Mouse (Mus musculus): Measurements from ENCODE around the gene Gal3st2. TPM values are rescaled to one million over a fixed set of nuclear protein-coding genes. Genes with fewer than 3 reads are reported as not detected.
"Not testable (repeated sequence)": the region's sequence is repeated elsewhere in the genome, so short reads cannot be mapped to it uniquely, and the experiment has no call there.

The Gal3st2 gene
- total RNA-seq, 1 experiment from 2014 or later: not detected

GRCm38 (mm10) chr1:93845766-93846366 lies 15.2 kb upstream of the Gal3st2 start:
- ATAC-seq (replicated peaks in 1 of 2; ENCODE audit: insufficient read depth in 1 of 2, low FRiP score in 2 of 2, low TSS enrichment in 1 of 2, low read depth in 1 of 2, poor library complexity in 2 of 2, severe bottlenecking in 2 of 2): peak; percentile 80 to 93

- peak in 1 of 2 experiments; percentile 37; a peak in 2 of 4 replicates for ATAC-seq (replicated peaks in 1 of 2; ENCODE audit: insufficient read depth in 1 of 2, low FRiP score in 2 of 2, low TSS enrichment in 1 of 2, low read depth in 1 of 2, poor library complexity in 2 of 2, severe bottlenecking in 2 of 2)
Measured at GRCm38 (mm10) chr1:93855790-93856189, 5.3 kb upstream of the Gal3st2 start.

GRCm38 (mm10) chr1:93857370-93857769 lies 3.7 kb upstream of the Gal3st2 start:
- ATAC-seq (replicated peaks in 1 of 2; ENCODE audit: insufficient read depth in 1 of 2, low FRiP score in 2 of 2, low TSS enrichment in 1 of 2, low read depth in 1 of 2, poor library complexity in 2 of 2, severe bottlenecking in 2 of 2): no peak

- no peak for ATAC-seq (replicated peaks in 1 of 2; ENCODE audit: insufficient read depth in 1 of 2, low FRiP score in 2 of 2, low TSS enrichment in 1 of 2, low read depth in 1 of 2, poor library complexity in 2 of 2, severe bottlenecking in 2 of 2)
Measured at GRCm38 (mm10) chr1:93857991-93858390, 3.1 kb upstream of the Gal3st2 start.

- ATAC-seq (replicated peaks in 1 of 2; ENCODE audit: insufficient read depth in 1 of 2, low FRiP score in 2 of 2, low TSS enrichment in 1 of 2, low read depth in 1 of 2, poor library complexity in 2 of 2, severe bottlenecking in 2 of 2): no peak
Measured at GRCm38 (mm10) chr1:93859619-93860018, 1.5 kb upstream of the Gal3st2 start.

GRCm38 (mm10) chr1:93871594-93872105 lies 10.5 kb downstream of the Gal3st2 start:
- ATAC-seq (replicated peaks in 1 of 2; ENCODE audit: insufficient read depth in 1 of 2, low FRiP score in 2 of 2, low TSS enrichment in 1 of 2, low read depth in 1 of 2, poor library complexity in 2 of 2, severe bottlenecking in 2 of 2): peak; percentile 42 to 48; a peak in 2 of 4 replicates

- ATAC-seq (replicated peaks in 1 of 2; ENCODE audit: insufficient read depth in 1 of 2, low FRiP score in 2 of 2, low TSS enrichment in 1 of 2, low read depth in 1 of 2, poor library complexity in 2 of 2, severe bottlenecking in 2 of 2): not testable (repeated sequence)
Measured at GRCm38 (mm10) chr1:93874405-93874804, 13.3 kb downstream of the Gal3st2 start.

- not testable (repeated sequence) for ATAC-seq (replicated peaks in 1 of 2; ENCODE audit: insufficient read depth in 1 of 2, low FRiP score in 2 of 2, low TSS enrichment in 1 of 2, low read depth in 1 of 2, poor library complexity in 2 of 2, severe bottlenecking in 2 of 2)
Measured at GRCm38 (mm10) chr1:93881778-93882177, 20.7 kb downstream of the Gal3st2 start.

GRCm38 (mm10) chr1:93890936-93891335 lies 29.8 kb downstream of the Gal3st2 start:
- ATAC-seq (replicated peaks in 1 of 2; ENCODE audit: insufficient read depth in 1 of 2, low FRiP score in 2 of 2, low TSS enrichment in 1 of 2, low read depth in 1 of 2, poor library complexity in 2 of 2, severe bottlenecking in 2 of 2): not testable (repeated sequence)

GRCm38 (mm10) chr1:93897395-93897794 lies 36.3 kb downstream of the Gal3st2 start:
- ATAC-seq (replicated peaks in 1 of 2; ENCODE audit: insufficient read depth in 1 of 2, low FRiP score in 2 of 2, low TSS enrichment in 1 of 2, low read depth in 1 of 2, poor library complexity in 2 of 2, severe bottlenecking in 2 of 2): 0 out of 4 replicates have a peak, but pooled peaks of 1 of the 2 experiments have one; percentile 37

GRCm38 (mm10) chr1:93901291-93901690 lies 40.2 kb downstream of the Gal3st2 start:
- not testable (repeated sequence) for ATAC-seq (replicated peaks in 1 of 2; ENCODE audit: insufficient read depth in 1 of 2, low FRiP score in 2 of 2, low TSS enrichment in 1 of 2, low read depth in 1 of 2, poor library complexity in 2 of 2, severe bottlenecking in 2 of 2)

- ATAC-seq (replicated peaks in 1 of 2; ENCODE audit: insufficient read depth in 1 of 2, low FRiP score in 2 of 2, low TSS enrichment in 1 of 2, low read depth in 1 of 2, poor library complexity in 2 of 2, severe bottlenecking in 2 of 2): peak; percentile 73 to 86
Measured at GRCm38 (mm10) chr1:93906690-93907089, 45.6 kb downstream of the Gal3st2 start.

- peak; percentile 64 to 77 for ATAC-seq (replicated peaks in 1 of 2; ENCODE audit: insufficient read depth in 1 of 2, low FRiP score in 2 of 2, low TSS enrichment in 1 of 2, low read depth in 1 of 2, poor library complexity in 2 of 2, severe bottlenecking in 2 of 2)
Measured at GRCm38 (mm10) chr1:93908977-93909586, 48.0 kb downstream of the Gal3st2 start.

- peak; percentile 68 to 77 for ATAC-seq (replicated peaks in 1 of 2; ENCODE audit: insufficient read depth in 1 of 2, low FRiP score in 2 of 2, low TSS enrichment in 1 of 2, low read depth in 1 of 2, poor library complexity in 2 of 2, severe bottlenecking in 2 of 2)
Measured at GRCm38 (mm10) chr1:93911877-93912276, 50.8 kb downstream of the Gal3st2 start.

- ATAC-seq (replicated peaks in 1 of 2; ENCODE audit: insufficient read depth in 1 of 2, low FRiP score in 2 of 2, low TSS enrichment in 1 of 2, low read depth in 1 of 2, poor library complexity in 2 of 2, severe bottlenecking in 2 of 2): not testable (repeated sequence)
Measured at GRCm38 (mm10) chr1:93917160-93917559, 56.1 kb downstream of the Gal3st2 start.

- not testable (repeated sequence) for ATAC-seq (replicated peaks in 1 of 2; ENCODE audit: insufficient read depth in 1 of 2, low FRiP score in 2 of 2, low TSS enrichment in 1 of 2, low read depth in 1 of 2, poor library complexity in 2 of 2, severe bottlenecking in 2 of 2)
Measured at GRCm38 (mm10) chr1:93918011-93918410, 56.9 kb downstream of the Gal3st2 start, which contains the start of gene Gal3st2b. Gene Gal3st2b, plus strand, starts transcription at chr1:93918311.

- ATAC-seq (replicated peaks in 1 of 2; ENCODE audit: insufficient read depth in 1 of 2, low FRiP score in 2 of 2, low TSS enrichment in 1 of 2, low read depth in 1 of 2, poor library complexity in 2 of 2, severe bottlenecking in 2 of 2): not testable (repeated sequence)
Measured at GRCm38 (mm10) chr1:93918775-93919174, 57.7 kb downstream of the Gal3st2 start.

- ATAC-seq (replicated peaks in 1 of 2; ENCODE audit: insufficient read depth in 1 of 2, low FRiP score in 2 of 2, low TSS enrichment in 1 of 2, low read depth in 1 of 2, poor library complexity in 2 of 2, severe bottlenecking in 2 of 2): not testable (repeated sequence)
Measured at GRCm38 (mm10) chr1:93919321-93919720, 58.2 kb downstream of the Gal3st2 start.

Measured in hematopoietic stem cell, adult 5-6 weeks (primary cell).